Mouse (Mus musculus): ENCODE data around the gene Pml. TPM values are rescaled to one million over a fixed set of nuclear protein-coding genes. Genes with fewer than 3 reads are reported as not detected.

Pml gene
- polyA plus RNA-seq, 1 experiment, result 24.3 TPM

DNA sequence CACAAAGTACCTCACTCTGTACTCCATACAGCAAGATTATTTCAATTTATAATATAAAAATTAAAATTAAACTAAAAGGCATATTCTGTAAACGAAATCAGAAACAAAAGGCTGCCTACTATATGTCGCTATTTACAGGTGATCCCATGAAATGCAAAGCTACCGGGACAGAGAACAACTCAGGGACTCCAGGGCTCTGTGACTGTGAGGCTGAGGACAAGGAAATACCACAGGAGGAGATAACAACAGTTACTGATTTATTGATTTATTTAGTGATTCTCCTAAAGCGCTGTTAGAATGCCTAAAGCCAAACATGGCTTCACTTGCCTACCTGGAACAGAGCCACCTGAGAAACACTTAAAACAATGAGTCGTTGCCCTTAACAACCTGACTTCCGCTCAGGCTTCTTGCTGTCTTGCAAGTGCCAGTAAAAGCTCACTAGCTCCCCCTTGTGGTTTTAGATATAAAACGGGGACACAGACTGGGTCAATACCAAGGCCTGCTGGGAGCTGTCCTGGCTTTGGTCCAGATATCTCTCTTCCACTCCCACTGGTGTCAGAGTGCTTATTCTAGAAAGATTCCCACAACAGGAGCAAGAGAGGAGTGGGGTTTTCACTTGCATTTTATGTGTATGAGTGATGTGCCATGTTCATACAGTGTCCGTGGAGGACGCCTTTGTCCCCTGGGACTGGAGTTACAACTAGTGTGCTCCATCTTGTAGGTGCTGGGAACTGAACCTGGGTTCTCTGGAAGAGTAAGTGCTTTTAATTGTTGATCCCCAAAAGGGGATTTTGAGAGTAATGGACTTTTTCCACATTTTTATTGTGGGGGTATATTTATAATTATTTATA is 30.9 kb upstream of the Pml start:
- Histone ChIP-seq H3K4me3 (ENCODE audit: insufficient read depth, poor library complexity, severe bottlenecking) (no peak overlapping the region), H3K27me3 (ENCODE audit: control insufficient read depth, insufficient read depth, insufficient read length) (no peaks in the 10 kb centered on the region), H3K79me3 (ENCODE audit: low read depth) (no peaks in the 10 kb centered on the region), H3K36me3 (ENCODE audit: control insufficient read depth, insufficient read depth) (no peaks in the 10 kb centered on the region), H3K79me2 (ENCODE audit: control insufficient read depth, insufficient read depth) (no peaks in the 10 kb centered on the region), H3ac (ENCODE audit: control insufficient read depth, insufficient read length, low read depth) (no peak overlapping the region)
- peak; percentile 37 for TF ChIP-seq CTCF (IDR thresholded peaks at IDR 0.05; ENCODE audit: control insufficient read depth, insufficient read depth, insufficient read length)
- no peak for TF ChIP-seq MYOG (IDR thresholded peaks at IDR 0.05; ENCODE audit: control insufficient read depth, extremely low read depth, insufficient read length)
- TF ChIP-seq MYOD1 (IDR thresholded peaks at IDR 0.05; ENCODE audit: control insufficient read depth, insufficient read length, low read depth), result no peak

DNA sequence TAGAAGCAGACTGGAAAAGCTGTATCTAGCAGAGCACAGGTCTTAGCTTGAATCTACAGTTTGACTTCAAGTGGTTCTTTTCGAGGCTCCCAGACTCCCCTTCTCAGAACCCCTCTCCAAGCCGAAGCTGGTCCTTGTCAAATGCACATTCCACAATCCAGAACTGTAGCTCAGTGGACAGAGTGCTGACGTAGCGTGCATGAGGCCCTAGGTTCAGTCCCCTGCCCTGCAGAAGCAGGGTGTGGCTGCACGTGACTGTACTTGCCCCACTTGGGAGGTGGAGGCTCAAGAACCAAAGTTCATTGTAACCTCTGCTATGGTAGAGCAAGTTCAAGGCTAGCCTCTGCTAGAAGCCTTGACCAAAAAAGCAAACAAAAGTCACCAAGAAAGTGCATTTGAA is 30.2 kb upstream of the Pml start:
- Histone ChIP-seq H3K27me3 (ENCODE audit: control insufficient read depth, insufficient read depth, insufficient read length) (no peaks in the 10 kb centered on the region), H3K36me3 (ENCODE audit: control insufficient read depth, insufficient read depth) (no peaks in the 10 kb centered on the region), H3ac (ENCODE audit: control insufficient read depth, insufficient read length, low read depth) (no peak overlapping the region), H3K79me2 (ENCODE audit: control insufficient read depth, insufficient read depth) (no peaks in the 10 kb centered on the region), H3K79me3 (ENCODE audit: low read depth) (no peaks in the 10 kb centered on the region), H3K4me3 (ENCODE audit: insufficient read depth, poor library complexity, severe bottlenecking) (no peak overlapping the region)
- TF ChIP-seq USF1 (IDR thresholded peaks at IDR 0.05; ENCODE audit: low read depth) (peak; percentile 32), MYOG (IDR thresholded peaks at IDR 0.05; ENCODE audit: control insufficient read depth, extremely low read depth, insufficient read length) (no peak)

DNA sequence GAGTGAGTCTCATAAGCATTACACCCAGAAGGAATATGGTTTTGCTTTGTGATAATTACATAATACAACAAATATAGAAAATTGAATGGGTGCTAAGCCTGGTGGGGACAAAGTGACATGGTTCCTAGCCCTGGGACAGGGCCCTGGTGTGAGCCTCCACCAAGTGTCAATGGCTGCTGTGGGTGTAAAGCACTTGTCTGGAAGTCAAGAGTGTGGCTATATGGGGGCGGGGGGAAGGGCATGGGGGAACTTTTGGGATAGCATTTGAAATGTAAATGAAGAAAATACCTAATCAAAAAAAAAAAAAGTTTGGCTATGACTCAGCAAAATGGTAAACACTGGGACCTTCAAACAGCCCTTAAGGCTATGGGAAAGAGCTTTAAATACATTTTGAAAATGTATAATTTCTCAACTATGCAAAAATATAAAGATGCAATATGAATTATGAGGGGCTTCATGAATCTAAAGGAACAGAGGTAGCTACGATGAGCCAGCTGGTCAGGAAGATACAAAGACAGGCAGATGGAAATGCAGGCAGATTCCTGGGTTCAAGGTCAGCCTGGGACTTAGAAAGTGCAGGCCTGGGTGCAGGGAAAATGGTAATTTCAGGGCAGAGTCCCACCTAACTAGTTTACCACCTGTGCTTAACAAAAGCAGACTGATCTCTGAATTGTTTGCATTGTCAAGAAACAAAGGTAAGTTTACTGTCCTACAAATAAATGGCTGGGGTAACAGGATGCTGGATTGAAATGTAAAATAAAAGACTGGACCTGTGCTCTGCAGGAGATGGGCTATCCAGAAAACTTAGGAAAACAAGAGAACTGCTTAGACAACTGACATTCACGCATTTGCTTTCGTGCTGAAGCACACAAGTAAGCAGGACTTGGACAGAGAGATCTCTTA is 29.5 kb upstream of the Pml start:
- Histone ChIP-seq H3K27me3 (ENCODE audit: control insufficient read depth, insufficient read depth, insufficient read length) (no peaks in the 10 kb centered on the region), H3K79me3 (ENCODE audit: low read depth) (no peaks in the 10 kb centered on the region), H3K79me2 (ENCODE audit: control insufficient read depth, insufficient read depth) (no peaks in the 10 kb centered on the region), H3K36me3 (ENCODE audit: control insufficient read depth, insufficient read depth) (no peaks in the 10 kb centered on the region), H3ac (ENCODE audit: control insufficient read depth, insufficient read length, low read depth) (no peak overlapping the region), H3K4me3 (ENCODE audit: insufficient read depth, poor library complexity, severe bottlenecking) (no peak overlapping the region)
- TF ChIP-seq FOSL1 (IDR thresholded peaks at IDR 0.05; ENCODE audit: insufficient read depth, low read length, poor library complexity, severe bottlenecking), result no peak
- TF ChIP-seq MAX (IDR thresholded peaks at IDR 0.05), result no peak
- no peak for TF ChIP-seq MYOG (IDR thresholded peaks at IDR 0.05; ENCODE audit: control insufficient read depth, extremely low read depth, insufficient read length)
- no peak for TF ChIP-seq USF1 (IDR thresholded peaks at IDR 0.05; ENCODE audit: low read depth)
- no peak for TF ChIP-seq CTCF (IDR thresholded peaks at IDR 0.05; ENCODE audit: control insufficient read depth, insufficient read depth, insufficient read length)

DNA sequence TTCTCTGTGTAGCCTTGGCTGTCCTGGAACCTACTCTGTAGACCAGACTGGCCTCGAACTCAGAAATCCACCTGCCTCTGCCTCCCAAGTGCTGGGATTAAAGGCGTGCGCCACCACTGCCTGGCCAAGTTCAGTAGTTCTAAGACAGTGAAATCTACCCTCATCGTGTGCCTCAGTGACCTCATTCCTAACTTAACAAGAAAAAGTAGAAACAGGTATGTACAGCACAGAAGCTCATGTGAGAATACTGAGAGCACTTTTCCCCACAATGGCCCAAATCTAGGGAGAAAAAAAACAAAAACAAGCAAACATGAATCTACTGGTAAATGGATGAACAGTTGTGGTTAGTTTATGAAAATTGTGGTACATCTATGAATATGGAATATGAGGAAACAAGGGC is 28.7 kb upstream of the Pml start:
- no peak for TF ChIP-seq CEBPB (IDR thresholded peaks at IDR 0.05; ENCODE audit: low read depth)
- no peak for TF ChIP-seq USF1 (IDR thresholded peaks at IDR 0.05; ENCODE audit: low read depth)
- TF ChIP-seq MYOG (IDR thresholded peaks at IDR 0.05; ENCODE audit: control insufficient read depth, extremely low read depth, insufficient read length), result no peak
- TF ChIP-seq FOSL1 (IDR thresholded peaks at IDR 0.05; ENCODE audit: insufficient read depth, low read length, poor library complexity, severe bottlenecking), result no peak
- no peak for TF ChIP-seq CTCF (IDR thresholded peaks at IDR 0.05; ENCODE audit: control insufficient read depth, insufficient read depth, insufficient read length)
- no peak overlapping the region for H3ac ChIP-seq (ENCODE audit: control insufficient read depth, insufficient read length, low read depth)
- no peaks in the 10 kb centered on the region for H3K27me3 ChIP-seq (ENCODE audit: control insufficient read depth, insufficient read depth, insufficient read length)
- H3K36me3 ChIP-seq (ENCODE audit: control insufficient read depth, insufficient read depth), result no peaks in the 10 kb centered on the region
- H3K4me3 ChIP-seq (ENCODE audit: insufficient read depth, poor library complexity, severe bottlenecking), result no peak overlapping the region
- no peaks in the 10 kb centered on the region for H3K79me3 ChIP-seq (ENCODE audit: low read depth)
- no peaks in the 10 kb centered on the region for H3K79me2 ChIP-seq (ENCODE audit: control insufficient read depth, insufficient read depth)

DNA sequence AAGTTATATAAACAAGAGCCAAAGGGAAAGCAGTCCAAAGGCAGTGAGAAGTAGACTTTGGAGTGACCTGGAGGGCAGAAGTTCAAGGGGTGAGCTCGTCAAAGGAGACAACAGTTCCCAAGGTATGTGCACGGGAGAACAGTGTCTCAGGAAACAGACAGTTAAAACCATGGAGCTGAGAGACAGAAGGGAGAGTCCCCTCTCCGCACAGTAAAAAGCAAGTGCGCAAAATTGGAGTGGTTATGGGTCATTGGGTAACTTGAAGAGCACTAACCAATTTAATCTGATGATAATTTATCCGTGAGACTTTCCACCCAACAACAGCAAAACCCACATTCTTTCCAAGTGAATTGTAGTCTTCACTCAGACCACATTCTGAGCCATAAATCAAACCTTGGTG is 26.8 kb upstream of the Pml start:
- Histone ChIP-seq H3ac (ENCODE audit: control insufficient read depth, insufficient read length, low read depth) (no peak overlapping the region), H3K27me3 (ENCODE audit: control insufficient read depth, insufficient read depth, insufficient read length) (no peaks in the 10 kb centered on the region), H3K79me2 (ENCODE audit: control insufficient read depth, insufficient read depth) (no peaks in the 10 kb centered on the region), H3K36me3 (ENCODE audit: control insufficient read depth, insufficient read depth) (no peaks in the 10 kb centered on the region), H3K4me3 (ENCODE audit: insufficient read depth, poor library complexity, severe bottlenecking) (no peak overlapping the region), H3K79me3 (ENCODE audit: low read depth) (no peaks in the 10 kb centered on the region)
- TF ChIP-seq MAX (IDR thresholded peaks at IDR 0.05) (no peak), MYOG (IDR thresholded peaks at IDR 0.05; ENCODE audit: control insufficient read depth, extremely low read depth, insufficient read length) (no peak), CEBPB (IDR thresholded peaks at IDR 0.05; ENCODE audit: low read depth) (no peak), USF1 (IDR thresholded peaks at IDR 0.05; ENCODE audit: low read depth) (no peak), FOSL1 (IDR thresholded peaks at IDR 0.05; ENCODE audit: insufficient read depth, low read length, poor library complexity, severe bottlenecking) (no peak), MYOD1 (IDR thresholded peaks at IDR 0.05; ENCODE audit: control insufficient read depth, insufficient read length, low read depth) (no peak), CTCF (IDR thresholded peaks at IDR 0.05; ENCODE audit: control insufficient read depth, insufficient read depth, insufficient read length) (no peak)
